Mouse (Mus musculus): ENCODE measurements at regions not wholly inside any gene's neighbourhood (a gene's known extent, or its start where the extent isn't known, plus 50 kb on each side); places are given as distances from the start of the nearest gene placed in this dataset.

DNA sequence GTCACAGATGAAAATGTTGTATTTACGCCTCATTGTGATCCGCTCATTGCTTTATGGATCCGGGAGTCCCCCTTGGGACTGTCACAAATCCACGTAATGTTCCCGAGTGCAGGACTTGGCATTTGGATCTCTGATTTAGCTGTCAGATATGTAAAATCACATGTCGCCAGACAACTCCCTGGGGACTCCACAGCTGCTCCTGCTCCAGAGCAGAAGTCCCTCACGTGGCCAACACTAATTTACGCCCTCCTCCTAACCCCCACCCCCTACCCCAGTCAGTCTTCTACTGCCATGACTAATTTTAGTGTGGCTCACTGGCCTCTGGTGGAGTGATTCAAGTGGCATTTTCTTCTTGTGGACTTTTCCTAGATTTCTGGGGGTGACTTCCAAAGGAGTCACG is 348.9 kb downstream of the Cd83 start:
- TF ChIP-seq CTCF (IDR thresholded peaks at IDR 0.05; ENCODE audit: control insufficient read depth, insufficient read depth, insufficient read length) (no peak), FOSL1 (IDR thresholded peaks at IDR 0.05; ENCODE audit: insufficient read depth, low read length, poor library complexity, severe bottlenecking) (no peak), MYOD1 (IDR thresholded peaks at IDR 0.05; ENCODE audit: control insufficient read depth, insufficient read length, low read depth) (peak; percentile 15), MAX (IDR thresholded peaks at IDR 0.05) (no peak)

All from C2C12 (cell line).